Mouse (Mus musculus) thymus, postnatal 0 days (tissue): Measurements from ENCODE around the gene Metap1. TPM values are rescaled to one million over a fixed set of nuclear protein-coding genes. Genes with fewer than 3 reads are reported as not detected.
"Not testable (repeated sequence)": the region's sequence is repeated elsewhere in the genome, so short reads cannot be mapped to it uniquely, and the experiment has no call there.

Experiments
- DNase-seq: peaks from one replicate; pipeline ENCODE4 v3.0.0-alpha.2; 2015; ENCODE audit warnings: low spot score
- polyA plus RNA-seq: library from polyadenylated mRNA; unstranded; fragments of >200 nt; fragmentation: Nextera tagmentation; extraction: Ambion mirVana; gene quantifications from 2 replicates; pipeline ENCODE4 v1.2.1, GENCODE M21; 2015

Metap1 gene
- polyA plus RNA-seq, 1 experiment from 2014 or later, result 36.3 TPM

DNA sequence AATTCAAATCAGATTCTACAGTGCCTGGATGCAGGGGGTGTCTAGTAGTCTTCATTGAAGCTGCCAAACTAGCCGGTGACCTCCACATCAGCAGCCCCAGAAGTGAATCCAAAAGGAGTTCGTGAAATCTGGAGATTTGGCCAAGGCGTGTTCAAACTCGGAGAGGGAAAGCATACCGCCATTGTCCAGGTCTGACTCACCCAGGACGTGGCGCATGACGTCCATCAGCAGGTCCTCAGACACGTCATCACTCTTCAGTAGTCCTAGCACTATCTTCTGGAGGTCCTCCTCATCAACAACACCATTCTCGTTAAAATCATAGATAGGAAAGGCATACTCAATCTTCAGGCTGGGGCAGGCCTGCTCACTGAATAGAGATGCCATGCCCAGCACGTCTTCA, 14.4 kb upstream of the Metap1 start:
- DNase-seq, result no peak

DNA sequence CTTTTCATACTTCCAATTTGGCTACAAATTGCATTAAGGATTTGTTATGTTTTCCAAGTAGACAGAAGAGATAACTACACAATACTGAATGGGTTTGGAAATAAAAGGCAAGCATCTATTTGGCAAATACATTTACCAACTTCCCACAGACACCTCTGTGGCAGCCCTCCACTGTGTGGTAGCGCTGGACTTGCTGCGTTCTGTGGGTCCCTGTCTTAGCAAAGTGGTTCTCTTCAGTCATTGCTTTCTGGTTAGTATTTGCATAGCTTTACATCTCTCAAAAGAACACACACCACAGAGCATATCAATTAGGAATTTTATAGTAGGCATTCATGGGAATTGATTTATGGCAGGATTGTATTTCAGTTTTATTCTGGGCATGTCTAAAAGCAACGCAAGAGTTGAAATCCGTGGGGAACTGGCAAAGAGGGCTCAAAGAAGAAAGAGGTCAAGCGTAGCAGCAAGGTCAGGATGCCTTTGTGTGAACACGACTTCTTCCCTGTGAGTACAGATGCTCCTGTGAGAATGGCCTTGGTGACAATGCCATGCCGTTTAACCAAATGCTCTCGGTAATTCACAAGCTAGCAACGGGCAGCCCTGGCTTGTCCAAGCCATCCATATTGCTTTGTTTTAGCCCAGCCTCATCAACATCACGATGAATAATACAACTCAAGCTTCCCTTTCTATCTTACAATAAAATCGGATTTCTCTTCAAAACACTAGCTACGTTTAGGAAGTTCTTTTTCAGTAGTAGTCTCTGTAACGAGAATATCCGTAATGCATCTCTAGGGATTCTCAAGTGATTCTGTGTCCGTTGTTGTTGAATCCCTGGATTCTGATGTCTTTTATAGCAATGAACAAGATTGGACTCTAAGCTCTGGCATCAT, 10.8 kb upstream of the Metap1 start:
- no peak for DNase-seq

GRCm38 (mm10) chr3:138498731-138499130, 9.4 kb upstream of the Metap1 start:
- no peak for DNase-seq

DNA sequence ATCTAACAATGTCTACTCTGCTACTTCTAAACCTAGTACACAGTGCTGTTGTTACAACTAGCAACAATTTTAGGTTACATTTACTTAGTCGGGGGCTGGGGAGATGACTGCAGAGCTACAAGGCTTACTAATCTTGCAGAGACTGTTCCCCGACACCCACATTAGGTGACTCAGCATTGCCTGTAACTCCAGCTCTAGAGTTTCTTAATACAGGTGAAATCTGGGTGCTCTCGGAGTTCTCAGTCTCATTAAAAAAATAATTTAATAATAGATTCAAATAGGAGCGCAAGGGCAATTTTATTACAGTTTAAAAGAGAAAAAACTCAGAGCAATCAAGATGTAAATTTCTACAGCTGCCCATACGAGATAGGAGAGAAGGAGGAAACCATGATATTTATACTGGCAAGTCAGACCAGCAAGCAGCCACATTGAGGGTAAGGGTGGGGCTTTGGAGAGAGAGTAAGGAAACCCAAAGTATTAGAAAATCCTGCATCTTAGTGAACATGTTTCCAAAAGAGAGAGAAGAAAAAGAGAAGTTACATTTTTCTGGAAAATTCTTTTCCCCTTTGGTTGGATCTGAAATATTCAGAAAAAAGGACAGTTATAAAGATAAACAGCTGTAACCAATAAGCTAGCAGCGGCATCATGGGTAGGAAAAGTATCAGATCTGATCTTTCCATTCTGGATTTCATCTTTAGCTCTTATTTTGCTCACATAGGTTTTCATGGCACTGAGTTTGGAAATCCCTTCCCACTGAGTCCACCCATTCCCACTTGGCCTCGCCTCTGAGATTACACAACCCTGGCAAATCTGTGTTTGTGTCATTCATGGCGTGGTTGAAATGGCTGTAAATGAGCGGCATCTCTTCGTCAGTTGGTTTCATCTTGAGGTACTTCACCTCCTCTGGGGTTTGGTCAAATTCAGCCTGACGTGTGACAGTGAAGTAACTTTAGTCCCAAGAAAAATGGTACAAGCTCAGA, 6.1 kb upstream of the Metap1 start:
- no peak for DNase-seq

DNA sequence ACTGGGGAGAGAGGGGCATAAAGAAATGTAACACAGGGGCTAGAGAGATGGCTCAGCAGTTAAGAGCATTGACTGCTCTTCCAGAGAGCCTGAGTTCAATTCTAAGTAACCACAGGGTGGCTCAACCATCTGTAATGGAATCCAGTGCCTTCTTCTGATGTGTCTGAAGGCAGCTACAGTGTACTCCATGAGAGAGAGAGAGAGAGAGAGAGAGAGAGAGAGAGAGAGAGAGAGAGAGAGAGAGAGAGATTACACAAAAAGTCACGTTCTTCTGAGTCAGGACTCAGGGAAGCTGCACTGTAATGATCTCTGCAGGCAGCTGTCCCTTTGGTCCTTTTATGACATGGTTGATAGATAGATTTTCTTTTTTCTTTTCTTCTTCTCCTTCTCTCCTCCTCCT, 5.2 kb upstream of the Metap1 start:
- DNase-seq, result no peak

GRCm38 (mm10) chr3:138493668-138494067, 4.4 kb upstream of the Metap1 start:
- DNase-seq, result no peak

- DNase-seq, result peak; percentile 7
Observed at GRCm38 (mm10) chr3:138490034-138490337, 671 bp upstream of the Metap1 start.

DNA sequence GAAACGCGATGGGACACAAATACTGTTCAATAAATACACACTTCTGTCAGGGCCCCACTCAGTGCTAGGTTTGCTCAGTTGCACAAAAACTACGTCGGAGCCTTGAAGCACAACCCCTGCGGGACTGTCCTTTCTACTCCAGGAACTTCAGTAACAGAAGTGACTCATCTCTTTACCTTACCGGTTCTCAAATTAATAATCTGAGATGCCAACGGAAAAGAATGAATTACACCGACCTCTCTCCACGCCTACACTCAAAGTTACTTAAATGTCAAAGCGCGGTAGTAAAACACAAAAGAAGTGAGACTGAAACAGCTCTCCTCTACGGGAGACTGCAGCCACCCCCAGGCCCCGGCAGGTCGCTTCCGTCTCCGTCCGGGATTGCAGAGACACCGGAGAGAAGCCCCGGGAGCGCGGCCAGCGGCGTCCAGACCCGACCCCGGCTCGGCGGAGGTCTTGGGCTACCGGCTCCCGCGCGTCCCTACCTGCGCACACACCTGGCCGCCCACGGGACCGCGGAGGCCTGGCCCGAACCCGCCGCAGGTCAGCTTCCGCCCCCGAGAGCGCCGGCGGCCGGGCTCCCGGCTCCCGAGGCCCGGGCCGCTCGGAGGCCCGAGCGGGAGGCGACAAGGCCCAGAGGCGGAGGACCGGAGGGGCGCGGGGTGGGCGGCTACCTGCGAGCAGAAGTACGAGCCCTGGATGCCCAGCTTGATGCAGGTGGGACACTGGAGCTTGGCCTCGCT, 560 bp downstream of the Metap1 start:
- DNase-seq, result peak; percentile 48

DNA sequence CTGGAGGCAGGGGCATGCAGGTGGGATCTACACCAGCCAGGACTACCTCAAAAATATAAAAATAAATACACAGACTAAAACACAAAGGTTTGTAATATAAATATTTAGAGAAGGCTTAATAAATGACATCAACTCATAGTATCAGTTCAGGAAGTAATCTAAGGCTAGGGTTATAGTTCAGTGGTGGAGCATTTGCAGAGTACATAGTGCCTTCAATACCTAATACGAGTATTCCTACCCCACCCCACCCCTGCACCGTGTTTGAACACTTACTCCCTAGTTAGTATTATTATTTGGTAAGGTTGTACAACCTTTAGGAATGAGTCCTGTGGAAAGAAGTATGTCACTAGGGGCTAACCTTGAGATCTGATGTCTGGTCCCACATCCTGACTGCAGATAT, 6.1 kb downstream of the Metap1 start:
- no peak for DNase-seq

DNA sequence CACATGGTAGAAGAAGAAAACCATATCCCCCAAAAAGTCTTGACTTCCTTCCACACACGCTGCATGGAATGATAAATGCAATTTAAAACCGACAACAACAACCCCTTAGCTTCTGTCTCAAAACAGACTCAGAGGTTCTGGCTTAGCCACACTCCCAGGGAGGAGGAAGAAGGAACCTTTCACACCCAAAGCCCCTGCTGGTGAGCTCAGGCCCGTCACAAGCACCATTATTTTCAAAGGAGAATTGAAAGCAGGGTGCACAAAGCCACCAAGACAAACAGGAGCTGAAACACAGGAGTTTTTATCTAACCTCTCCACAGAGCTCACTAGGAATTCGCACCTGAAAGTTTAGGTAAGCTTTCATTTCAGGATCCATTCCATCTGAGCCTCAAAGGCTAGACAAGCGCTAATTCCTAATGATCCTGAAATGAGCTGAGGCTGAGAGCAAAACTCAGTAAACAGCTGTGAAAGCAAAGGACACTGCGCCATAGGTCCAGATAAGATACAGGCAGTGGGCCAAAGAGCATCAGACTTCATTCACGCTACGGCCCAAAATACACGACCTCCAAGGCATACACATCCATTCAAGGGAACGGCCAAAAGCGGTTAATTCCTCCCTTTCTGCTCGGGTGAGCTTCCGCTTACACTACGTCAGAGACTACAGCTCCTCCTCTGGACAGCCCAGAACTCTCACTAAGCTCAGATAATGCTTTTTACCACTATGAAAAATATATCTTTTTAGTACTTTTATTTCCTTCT, 7.6 kb downstream of the Metap1 start:
- no peak for DNase-seq

DNA sequence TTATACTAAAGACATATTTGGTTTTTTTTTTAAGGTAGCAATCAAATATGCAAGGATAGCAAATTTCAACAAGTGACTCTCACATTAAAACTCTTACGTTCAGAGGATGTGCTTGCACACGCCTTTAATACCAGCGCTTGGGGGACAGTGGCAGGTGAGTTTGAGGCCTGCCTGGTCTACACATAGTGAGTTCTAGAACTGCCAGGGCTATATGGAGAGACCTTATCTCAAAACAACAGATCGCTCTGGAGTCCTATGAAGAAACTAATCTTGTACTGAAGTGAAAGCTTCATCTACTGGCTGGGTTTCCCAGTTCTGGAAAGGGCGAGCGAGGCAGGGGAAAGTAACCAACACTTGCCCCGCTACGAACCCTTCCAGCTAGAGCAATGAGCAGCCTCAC, 9.8 kb downstream of the Metap1 start:
- no peak for DNase-seq

- no peak for DNase-seq
Observed at GRCm38 (mm10) chr3:138471066-138471465, 18.2 kb downstream of the Metap1 start.

DNA sequence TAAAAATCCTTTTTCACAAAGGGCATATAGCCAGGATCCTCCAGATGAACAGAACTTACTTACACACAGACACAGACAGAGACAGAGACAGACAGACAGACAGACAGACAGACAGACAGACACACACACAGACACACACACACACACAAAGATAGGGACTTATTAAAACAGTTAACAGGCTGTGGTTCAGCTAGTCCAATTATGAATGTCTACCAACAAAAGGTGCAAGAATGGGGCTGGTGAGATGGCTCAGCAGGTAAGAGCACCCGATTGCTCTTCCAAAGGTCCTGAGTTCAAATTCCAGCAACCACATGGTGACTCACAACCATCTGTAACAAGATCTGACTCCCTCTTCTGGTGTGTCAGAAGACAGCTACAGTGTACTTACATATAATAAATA, 22.7 kb downstream of the Metap1 start:
- DNase-seq, result not testable (repeated sequence)

DNA sequence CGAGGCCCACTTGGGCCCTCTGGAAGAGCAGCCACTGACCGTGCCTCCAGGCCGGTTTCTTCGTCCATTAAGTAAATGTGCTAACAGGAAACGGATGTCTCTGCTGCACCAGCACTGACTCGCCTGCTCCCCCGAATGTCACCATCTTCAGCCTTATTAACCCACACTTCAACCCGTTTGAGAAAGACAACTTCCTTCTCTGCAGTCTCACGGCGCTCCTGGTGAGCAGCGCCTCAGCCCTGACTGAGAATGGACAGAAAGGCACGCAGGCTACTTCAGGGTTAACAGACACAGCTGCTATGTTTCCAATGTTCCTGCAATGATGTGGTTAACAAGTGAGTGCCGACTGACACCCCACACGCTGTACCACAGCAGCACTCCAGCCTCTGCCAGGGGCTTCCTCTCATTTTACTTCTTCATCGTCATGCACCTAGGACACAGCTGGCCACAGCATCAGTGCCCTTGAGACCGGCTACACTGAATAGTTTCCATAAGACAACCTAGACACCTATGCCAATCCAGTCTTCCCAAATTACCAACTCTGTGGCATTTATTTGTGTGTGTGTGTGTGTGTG, 24.7 kb downstream of the Metap1 start:
- DNase-seq, result no peak

DNA sequence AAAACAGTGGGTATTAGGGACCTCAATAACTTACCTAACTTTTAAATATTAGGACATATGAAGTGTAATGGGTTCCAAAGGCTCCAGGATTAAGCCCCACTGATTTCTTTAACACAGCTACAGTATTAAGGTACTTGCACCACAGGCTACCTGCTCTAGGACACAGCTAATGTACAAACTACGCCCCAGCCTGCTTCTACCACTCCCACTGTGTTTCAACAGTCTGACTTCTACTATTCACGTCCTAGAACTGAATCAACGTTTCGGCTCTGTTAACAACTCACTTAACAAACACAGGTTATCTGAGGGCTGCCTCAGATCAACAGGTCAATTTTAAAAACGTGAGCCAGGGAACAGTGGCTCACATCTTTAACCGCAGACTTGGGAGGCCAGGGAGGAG, 25.5 kb downstream of the Metap1 start:
- DNase-seq, result no peak

DNA sequence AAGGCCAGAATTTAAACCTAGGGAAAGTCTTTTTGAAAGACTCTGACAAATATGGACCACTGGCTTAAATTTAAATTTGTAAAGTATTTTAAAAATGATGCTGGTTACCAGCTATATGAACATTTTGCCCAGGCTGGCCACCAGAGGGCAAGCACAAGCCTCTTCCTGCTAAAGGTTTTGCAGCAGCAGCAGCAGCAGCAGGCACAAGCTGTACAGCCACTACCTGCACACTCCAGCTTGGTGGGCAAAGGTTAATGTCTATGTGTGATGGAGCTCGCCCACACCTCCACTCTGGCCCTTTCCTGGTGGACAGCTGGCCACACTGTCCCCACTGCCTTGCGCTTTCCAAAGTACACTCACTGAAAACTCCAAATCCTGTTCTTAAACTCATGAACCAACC, 26.2 kb downstream of the Metap1 start:
- DNase-seq, result peak; percentile 43

DNA sequence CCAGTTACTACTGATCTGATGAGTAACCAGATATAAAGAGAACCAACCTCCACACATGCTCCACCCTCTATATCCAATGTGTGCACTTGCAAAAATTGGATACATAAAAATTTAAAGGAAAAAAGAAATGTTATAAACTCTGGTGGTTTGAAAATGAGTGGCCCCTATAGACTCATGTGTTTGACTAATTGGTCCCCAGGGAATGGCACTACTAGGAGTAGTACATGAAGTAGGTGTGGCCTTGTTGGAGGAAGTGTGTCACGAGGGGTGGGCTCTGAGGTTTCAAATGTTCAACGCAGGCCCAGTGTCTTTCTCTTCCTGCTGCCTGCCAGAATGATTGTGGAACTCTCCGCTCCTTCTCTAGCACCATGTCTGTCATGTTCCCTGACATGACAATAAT, 27.5 kb downstream of the Metap1 start:
- no peak for DNase-seq

DNA sequence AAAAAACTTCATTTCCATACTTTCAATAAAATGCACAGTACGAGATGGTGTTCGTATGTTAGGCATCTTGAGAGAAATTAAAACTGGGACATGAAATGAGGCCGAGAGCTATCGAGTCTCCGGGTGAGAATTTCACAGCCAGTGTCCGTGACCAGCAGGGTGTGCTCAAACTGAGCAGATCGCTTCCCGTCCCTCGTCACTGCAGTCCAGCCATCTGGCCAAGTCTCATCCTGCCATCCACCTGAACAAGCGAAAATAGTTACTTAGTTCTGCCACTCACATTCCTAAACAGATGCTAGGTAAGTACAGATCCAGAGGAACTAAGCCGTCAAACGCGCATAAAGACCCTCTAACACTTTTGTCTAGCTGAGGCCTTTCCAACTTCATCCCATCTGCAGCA, 29.1 kb downstream of the Metap1 start:
- no peak for DNase-seq

DNA sequence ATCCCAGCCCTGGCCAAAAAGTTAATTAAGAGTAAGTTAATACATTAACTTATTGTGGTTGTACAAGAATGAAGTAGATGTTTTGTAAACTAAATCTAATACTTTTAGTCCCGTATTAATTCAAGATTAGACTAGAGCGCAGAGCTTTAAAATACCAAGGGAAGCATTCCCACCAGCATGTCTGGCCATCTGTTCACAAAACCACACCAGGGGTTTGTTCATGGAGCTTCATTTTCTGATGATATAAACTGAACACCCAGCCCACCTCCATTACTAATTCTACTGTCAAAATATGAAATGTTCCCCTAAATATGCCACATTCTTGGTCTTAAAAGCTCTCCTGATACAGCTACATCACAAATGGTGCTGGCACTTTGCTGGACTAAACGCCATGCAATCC, 30.9 kb downstream of the Metap1 start:
- DNase-seq, result no peak

- no peak for DNase-seq
Observed at GRCm38 (mm10) chr3:138454711-138455435, 34.4 kb downstream of the Metap1 start.
